Mouse (Mus musculus) cerebellum, adult 2 months (tissue): ENCODE measurements at regions not wholly inside any gene's neighbourhood (a gene's known extent, or its start where the extent isn't known, plus 50 kb on each side); places are given as distances from the start of the nearest gene placed in this dataset.

Experiments
- DNase-seq, 2 experiments: peaks; one replicate each; pipeline ENCODE4 v3.0.0; 2021
- H3K27ac ChIP-seq: fragments of 200-500 bp; 2 replicates; pipeline ENCODE4 v1.5.1; 2012; ENCODE audit warnings: low read length, control low read depth, inconsistent platforms; ENCODE audit not compliant: insufficient read depth
- H3K27me3 ChIP-seq: fragments of 200-500 bp; 2 replicates; pipeline ENCODE4 v1.6.1; 2012; ENCODE audit warnings: inconsistent platforms, mild to moderate bottlenecking, low read length, moderate library complexity; ENCODE audit not compliant: control insufficient read depth, insufficient read depth
- H3K4me1 ChIP-seq: fragments of 200-500 bp; 2 replicates; pipeline ENCODE4 v1.6.1; 2011; ENCODE audit warnings: low read length; ENCODE audit not compliant: control insufficient read depth, insufficient read depth
- H3K4me3 ChIP-seq: fragments of 200-500 bp; replicated peaks from 2 replicates; pipeline ENCODE3; 2011; ENCODE audit warnings: mild to moderate bottlenecking, low read depth, low read length, control low read depth; ENCODE audit not compliant: insufficient read depth
- CTCF ChIP-seq: fragments of 200-500 bp; IDR thresholded peaks from 2 replicates; pipeline ENCODE4 v1.5.1; 2011; ENCODE audit warnings: low read depth, mild to moderate bottlenecking, control low read depth, low read length, moderate library complexity, borderline replicate concordance; ENCODE audit not compliant: insufficient read depth
- POLR2A ChIP-seq: fragments of 200-500 bp; IDR thresholded peaks from 2 replicates; pipeline ENCODE4 v1.6.1; 2011; ENCODE audit warnings: low read length, control low read depth, borderline replicate concordance; ENCODE audit not compliant: insufficient read depth
- WGBS: fragments of 180-500 bp; shearing (Covaris S2); methylation state at CpG from one replicate; pipeline ENCODE4 v1.1.7; 2018; 5-methylcytosine and 5-hydroxymethylcytosine counted together

DNA sequence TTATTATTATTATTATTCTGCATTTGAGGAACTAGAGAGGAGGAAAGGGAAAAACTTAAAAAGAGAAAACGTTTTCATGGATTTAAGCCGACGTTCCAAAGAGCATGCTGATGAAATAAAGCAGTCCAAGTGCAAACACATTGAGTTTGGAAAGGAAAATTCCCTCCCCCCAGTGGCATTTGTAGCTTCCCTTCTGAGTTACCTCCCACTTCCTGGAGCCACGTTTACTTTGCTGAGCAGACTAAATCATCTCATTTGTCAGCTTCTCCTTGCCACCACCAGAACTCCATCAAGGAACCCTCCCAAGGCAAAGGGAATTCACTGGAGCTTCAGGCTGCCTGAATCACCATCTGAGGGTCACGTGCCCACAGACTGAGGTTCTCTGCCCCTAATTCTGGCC lies 223.0 kb upstream of the Tnc start:
- DNase-seq, result no peak
- TF ChIP-seq POLR2A (no peak), CTCF (no peak)
- Histone ChIP-seq H3K4me1 (no peaks in the 10 kb centered on the region), H3K4me3 (no peak overlapping the region), H3K27me3 (no peaks in the 10 kb centered on the region), H3K27ac (no peak overlapping the region)
- 77% methylated on average over 5 of the region's 5 CpGs for WGBS

GRCm38 (mm10) chr4:64269117-64269516 lies 222.3 kb upstream of the Tnc start:
- no peak overlapping the region for H3K4me3 ChIP-seq
- no peak for TF ChIP-seq CTCF
- TF ChIP-seq POLR2A, result no peak
- 95% methylated on average over 2 of the region's 2 CpGs for WGBS
- no peaks in the 10 kb centered on the region for H3K27me3 ChIP-seq
- no peaks in the 10 kb centered on the region for H3K4me1 ChIP-seq
- no peak overlapping the region for H3K27ac ChIP-seq
- DNase-seq, result no peak

DNA sequence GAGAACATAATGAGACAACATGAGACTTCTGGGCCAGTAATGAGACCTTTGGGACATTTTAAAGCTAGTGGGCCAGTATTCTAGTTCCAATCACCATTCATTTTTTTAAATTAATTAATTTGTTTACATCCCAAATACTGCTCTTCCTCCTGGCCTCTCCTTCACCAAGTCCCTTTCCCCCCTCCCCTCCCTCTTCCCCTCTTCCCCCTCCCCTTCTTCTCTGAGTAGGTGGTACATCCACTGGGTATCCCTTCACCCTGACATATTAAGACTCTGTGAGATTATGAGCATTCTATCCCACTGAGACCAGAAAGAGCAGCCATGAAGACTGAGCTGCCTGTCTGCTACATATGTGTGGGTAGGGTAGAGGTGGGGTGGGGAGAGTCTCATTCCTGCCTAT lies 213.7 kb upstream of the Tnc start:
- Histone ChIP-seq H3K4me1 (no peaks in the 10 kb centered on the region), H3K27me3 (no peaks in the 10 kb centered on the region), H3K27ac (no peak overlapping the region), H3K4me3 (no peak overlapping the region)
- DNase-seq, result no peak
- TF ChIP-seq POLR2A, result no peak
- TF ChIP-seq CTCF, result no peak

GRCm38 (mm10) chr4:64260188-64260444 lies 213.3 kb upstream of the Tnc start:
- Histone ChIP-seq H3K4me3 (no peak overlapping the region), H3K4me1 (no peaks in the 10 kb centered on the region)

DNA sequence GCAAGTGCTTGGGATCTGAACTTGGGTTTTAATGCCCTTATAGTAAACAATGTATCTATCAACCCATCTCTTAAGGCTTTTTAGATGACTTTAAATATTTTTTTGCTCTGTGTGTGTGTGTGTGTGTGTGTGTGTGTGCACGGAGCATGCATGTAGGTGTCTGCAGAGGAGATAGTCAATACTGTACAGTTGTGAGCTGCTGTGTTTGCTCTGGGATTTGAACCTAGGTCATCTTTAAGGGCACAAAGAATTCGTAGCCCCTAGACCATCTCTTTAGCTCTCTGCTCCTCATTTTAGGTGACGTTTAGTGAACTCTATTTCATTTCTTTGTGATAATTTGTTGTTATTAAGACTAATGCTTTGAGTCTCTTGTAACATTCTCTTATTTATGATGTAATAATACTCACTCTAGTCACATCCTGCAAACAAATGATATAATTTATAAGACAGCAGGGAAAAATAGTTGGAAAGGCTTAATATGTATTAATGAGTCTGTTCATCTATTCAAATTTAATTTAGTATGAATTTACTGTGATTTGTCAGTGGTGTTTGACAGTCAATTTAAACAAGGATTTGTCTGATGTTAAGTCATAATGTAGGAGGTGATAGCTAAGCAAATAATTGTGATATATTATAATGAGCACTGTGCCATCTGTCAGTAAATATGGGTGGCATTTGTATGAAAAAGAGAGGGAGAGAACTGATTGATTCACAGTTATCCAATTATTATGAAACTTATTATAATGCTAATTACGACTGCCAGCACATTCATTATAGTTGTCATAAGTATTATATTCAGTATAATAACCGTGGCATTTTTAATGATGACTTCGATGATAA lies 212.8 kb upstream of the Tnc start:
- Histone ChIP-seq H3K27me3 (no peaks in the 10 kb centered on the region), H3K4me1 (no peaks in the 10 kb centered on the region), H3K4me3 (no peak overlapping the region), H3K27ac (no peak overlapping the region)
- 59% methylated on average over 6 of the region's 6 CpGs for WGBS
- DNase-seq, result no peak
- TF ChIP-seq POLR2A, result no peak
- TF ChIP-seq CTCF, result no peak

More at GRCm38 (mm10) chr4:64260188-64260444, 213.3 kb upstream of the Tnc start:
- H3K27ac ChIP-seq, result no peak overlapping the region
- no peak for DNase-seq
- TF ChIP-seq CTCF, result no peak
- TF ChIP-seq POLR2A, result no peak
- H3K27me3 ChIP-seq, result no peaks in the 10 kb centered on the region

DNA sequence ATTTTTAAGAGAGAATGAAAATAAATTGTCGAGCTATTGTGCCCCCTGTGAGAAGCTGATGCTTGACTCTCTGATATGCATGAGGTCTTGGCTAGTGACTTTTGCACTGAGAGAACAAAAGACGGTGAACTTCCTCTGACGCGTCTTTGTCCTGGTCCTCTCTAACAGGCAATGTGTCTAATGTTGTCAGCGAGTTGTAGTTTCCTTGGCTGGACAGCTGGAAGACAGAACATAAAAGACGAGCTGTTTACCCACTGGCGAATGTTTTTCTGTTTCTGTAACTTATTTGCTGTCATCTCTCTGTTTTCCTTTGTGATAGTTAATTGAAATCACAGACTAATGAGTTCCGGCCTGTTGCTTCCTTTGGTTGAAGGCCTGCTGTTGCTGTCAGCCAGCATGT lies 208.4 kb upstream of the Tnc start:
- TF ChIP-seq CTCF (no peak), POLR2A (no peak)
- Histone ChIP-seq H3K4me1 (no peaks in the 10 kb centered on the region), H3K4me3 (no peak overlapping the region), H3K27me3 (no peaks in the 10 kb centered on the region), H3K27ac (no peak overlapping the region)
- WGBS, result 35% methylated on average over 8 of the region's 8 CpGs
- DNase-seq, result no peak

DNA sequence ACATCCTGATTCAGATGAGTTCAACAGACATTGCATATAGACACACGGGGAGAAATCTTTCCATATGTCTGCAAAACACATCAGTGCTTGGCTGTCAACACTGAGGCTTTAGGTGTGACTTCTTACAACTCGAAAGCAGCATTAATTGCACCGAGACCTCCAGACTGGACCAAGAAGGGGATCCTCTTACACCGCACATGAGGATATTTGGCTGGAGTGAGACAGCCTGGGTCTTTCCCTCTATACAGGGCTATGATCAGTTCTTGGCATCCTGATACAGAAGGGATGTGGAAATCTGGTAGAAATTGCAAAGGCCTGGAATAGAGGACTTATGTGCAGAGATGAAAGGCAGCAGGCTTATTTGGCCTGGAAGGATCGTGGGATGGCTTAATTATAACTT lies 203.9 kb upstream of the Tnc start:
- Histone ChIP-seq H3K27me3 (no peaks in the 10 kb centered on the region), H3K4me1 (no peaks in the 10 kb centered on the region), H3K27ac (no peak overlapping the region), H3K4me3 (no peak overlapping the region)
- no peak for DNase-seq
- TF ChIP-seq POLR2A (no peak), CTCF (no peak)
- WGBS, result 84% methylated on average over 5 of the region's 5 CpGs

DNA sequence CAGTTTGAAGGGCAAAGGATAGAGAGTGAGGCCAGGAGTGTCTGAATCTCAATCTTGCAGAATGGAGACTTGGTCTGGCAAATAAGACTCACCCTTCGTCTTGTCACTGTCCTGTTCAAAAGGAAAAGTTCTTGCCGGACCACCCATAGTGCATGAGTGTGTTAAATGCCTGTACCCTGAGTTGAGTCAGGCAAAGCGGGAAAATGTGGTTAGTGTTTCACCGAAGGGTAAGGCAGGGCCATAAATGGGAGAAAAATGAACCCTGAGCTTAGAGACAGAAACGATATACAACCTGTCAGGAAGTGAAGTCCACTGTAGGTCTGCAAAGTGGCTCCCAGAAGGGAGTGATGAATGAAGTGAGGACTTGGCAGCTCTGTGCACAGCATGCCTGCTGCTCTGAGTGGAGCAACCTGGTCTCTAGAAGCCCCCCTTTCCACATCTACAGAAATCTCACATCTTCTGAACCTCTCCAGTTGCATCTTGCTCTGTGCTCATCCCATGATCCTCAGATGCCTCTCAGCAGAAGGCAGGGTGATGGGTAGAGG lies 191.5 kb upstream of the Tnc start:
- no peak for DNase-seq
- no peak overlapping the region for H3K4me3 ChIP-seq
- no peaks in the 10 kb centered on the region for H3K27me3 ChIP-seq
- TF ChIP-seq POLR2A, result no peak
- TF ChIP-seq CTCF, result no peak
- 76% methylated on average over 5 of the region's 5 CpGs for WGBS
- H3K27ac ChIP-seq, result no peak overlapping the region
- H3K4me1 ChIP-seq, result no peaks in the 10 kb centered on the region
